Mouse (Mus musculus) megakaryocyte-erythroid progenitor cell, adult 5 weeks (primary cell): ENCODE data around the gene Ccdc175. TPM values are rescaled to one million over a fixed set of nuclear protein-coding genes. Genes with fewer than 3 reads are reported as not detected.

Experiments used
- polyA plus RNA-seq: library from polyadenylated mRNA; stranded (reverse); fragments of >175 nt; gene quantifications from 2 replicates; pipeline ENCODE4 v1.2.3, GENCODE M21; 2012

The Ccdc175 gene
- polyA plus RNA-seq = not detected in 2 replicates

GRCm38 (mm10) chr12:72184929-72185328, at the start of gene Ccdc175:
Gene Ccdc175 (minus strand): TSS chr12:72185029.

DNA sequence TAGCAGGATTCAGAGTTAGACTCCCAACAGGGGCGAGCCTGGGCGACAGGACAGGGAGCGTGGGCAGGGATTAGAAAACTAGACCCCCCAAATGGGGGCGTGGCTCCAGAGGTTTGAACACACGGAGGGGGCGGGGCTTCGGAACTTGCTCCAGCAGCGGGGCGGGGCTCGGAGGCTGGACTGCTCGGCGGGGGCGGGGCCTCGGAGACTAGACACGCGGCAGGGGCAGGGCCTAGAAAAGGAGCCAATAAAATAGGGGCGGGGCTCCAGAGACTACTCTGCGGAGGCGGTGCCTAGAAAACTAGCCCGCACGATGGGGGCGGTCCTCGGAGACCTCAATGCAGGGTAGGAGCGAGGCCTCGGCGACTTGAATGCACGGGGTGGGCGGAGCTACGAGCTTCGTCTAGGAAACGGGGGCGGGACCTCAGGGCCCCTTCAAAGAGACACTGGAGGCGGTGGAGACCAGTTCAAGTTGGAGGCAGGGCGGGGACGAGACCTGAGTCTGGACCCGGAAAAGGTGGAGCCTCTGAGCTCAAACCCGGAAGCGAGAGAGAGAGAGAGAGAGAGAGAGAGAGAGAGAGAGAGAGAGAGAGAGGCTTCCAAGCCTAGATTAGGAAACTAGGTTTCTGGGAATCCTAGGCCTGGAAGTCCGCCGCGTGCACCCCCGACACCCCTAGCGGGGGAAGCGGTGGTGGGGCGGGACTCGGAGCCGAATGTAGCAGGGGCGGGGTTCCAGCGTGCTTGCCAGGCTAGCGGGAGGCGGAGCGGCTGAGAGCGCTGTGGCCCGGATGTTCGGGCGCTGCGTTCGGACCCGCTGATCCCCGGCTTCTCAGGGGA, 99.3 kb downstream of the Ccdc175 start, which contains the start of the genes L3hypdh and Jkamp:
TSS of gene L3hypdh (minus strand) at position 111 of the 837 bp plus-strand sequence.
TSS of gene Jkamp (plus strand) at position 261 of the 837 bp plus-strand sequence.

DNA sequence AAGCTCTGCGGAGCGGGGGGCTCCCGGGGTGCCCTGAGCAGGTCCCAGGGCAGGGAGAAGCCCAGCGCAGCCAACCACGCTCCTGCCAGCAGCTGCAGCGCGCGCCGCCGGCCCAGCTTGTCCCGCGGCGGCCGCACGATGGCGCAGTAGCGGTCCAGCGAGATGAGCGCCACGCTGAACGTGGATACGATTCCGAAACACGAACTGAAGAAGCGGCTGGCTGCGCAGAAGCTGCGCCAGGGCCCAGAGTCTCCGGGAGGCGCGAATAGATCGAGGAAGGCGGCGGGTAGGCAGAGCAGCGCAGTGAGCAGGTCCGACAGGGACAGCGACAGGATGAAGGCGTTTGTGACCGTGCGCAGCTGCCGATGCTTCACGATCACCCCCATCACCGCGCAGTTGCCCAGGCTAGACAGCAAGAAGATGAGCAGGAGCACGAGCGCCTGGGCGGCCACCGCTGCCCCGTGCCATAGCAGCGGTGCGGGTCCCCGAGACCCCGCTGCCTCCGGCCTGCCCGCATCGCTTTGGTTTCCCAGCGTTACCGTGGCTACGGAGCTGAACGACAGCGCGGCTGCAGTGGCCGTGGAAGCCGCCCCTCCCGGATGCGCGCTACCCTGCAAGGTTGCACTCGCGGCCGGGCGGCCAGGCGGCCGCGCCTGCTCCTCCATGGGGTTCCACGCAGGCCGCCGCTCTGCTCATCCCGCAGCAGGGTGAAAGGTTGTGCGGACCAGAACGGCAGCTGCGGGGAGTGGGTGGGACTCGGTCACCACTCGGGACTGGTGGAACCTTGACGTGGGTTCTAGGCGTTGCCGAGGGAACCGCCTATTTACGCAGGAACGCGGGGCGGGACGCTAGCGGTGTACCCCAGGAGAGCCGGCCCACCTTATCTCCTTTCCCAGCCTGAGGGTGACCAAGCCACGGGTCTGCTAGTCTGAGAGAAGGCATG, 114.2 kb downstream of the Ccdc175 start, which contains the start of gene Gpr135:
TSS of gene Gpr135 (minus strand) at position 799 of the 943 bp plus-strand sequence.

Other genes with a start within 250 kb of the Ccdc175 start
- 0.14 TPM in 1 of 2 replicates, not detected in the other for gene Gpr135, start 113.9 kb downstream of the Ccdc175 start, polyA plus RNA-seq
- 0.40 and 0.44 TPM in 2 replicates for gene L3hypdh, start 99.6 kb downstream of the Ccdc175 start, polyA plus RNA-seq
- 6.3 and 8.9 TPM in 2 replicates for gene Jkamp, start 99.4 kb downstream of the Ccdc175 start, polyA plus RNA-seq
- gene Rtn1, start 224.0 kb upstream of the Ccdc175 start, polyA plus RNA-seq = 0.29 and 0.53 TPM in 2 replicates